Mouse (Mus musculus) embryonic facial prominence, embryonic 14.5 days (tissue): Measurements from ENCODE around the gene Ghrh. TPM values are rescaled to one million over a fixed set of nuclear protein-coding genes. Genes with fewer than 3 reads are reported as not detected.

Experiments used
- ATAC-seq: fragments of 200-750 bp; cut with Nextera tagmentation; 2 replicates; pipeline ENCODE4 v1.8.0; 2017; ENCODE audit warnings: low read depth, moderate number of reproducible peaks, moderate TSS enrichment
- DNase-seq: peaks from one replicate; pipeline ENCODE4 v3.0.0-alpha.2; 2015; ENCODE audit warnings: low spot score
- H3K27ac ChIP-seq: fragments of 300-500 bp; sonication (generic); replicated peaks from 2 replicates; pipeline ENCODE4 v1.5.1; 2014; ENCODE audit warnings: low read depth, mild to moderate bottlenecking, low read length, moderate library complexity
- H3K27me3 ChIP-seq: fragments of 300-500 bp; sonication (generic); replicated peaks from 2 replicates; pipeline ENCODE4 v1.6.1; 2014; ENCODE audit warnings: low read length; ENCODE audit not compliant: control insufficient read depth, insufficient read depth
- H3K36me3 ChIP-seq: fragments of 300-500 bp; sonication (generic); 2 replicates; pipeline ENCODE4 v1.6.1; 2014; ENCODE audit warnings: low read length, mixed read lengths; ENCODE audit not compliant: control insufficient read depth, insufficient read depth
- H3K4me1 ChIP-seq: fragments of 300-500 bp; sonication (generic); 2 replicates; pipeline ENCODE4 v1.6.1; 2014; ENCODE audit warnings: antibody characterized with exemption, low read length; ENCODE audit not compliant: control insufficient read depth, insufficient read depth
- H3K4me2 ChIP-seq: fragments of 300-500 bp; sonication (generic); 2 replicates; pipeline ENCODE4 v1.6.1; 2014; ENCODE audit warnings: low read depth, mild to moderate bottlenecking, low read length, moderate library complexity, mixed read lengths
- H3K4me3 ChIP-seq: fragments of 300-500 bp; sonication (generic); 2 replicates; pipeline ENCODE4 v1.5.1; 2014; ENCODE audit warnings: low read depth, mild to moderate bottlenecking, low read length
- H3K9ac ChIP-seq: fragments of 300-500 bp; sonication (generic); 2 replicates; pipeline ENCODE4 v1.6.1; 2014; ENCODE audit warnings: low read depth, mild to moderate bottlenecking, low read length, moderate library complexity, mixed read lengths
- H3K9me3 ChIP-seq: fragments of 300-500 bp; sonication (generic); 2 replicates; pipeline ENCODE4 v1.6.1; 2016; ENCODE audit warnings: low read length; ENCODE audit not compliant: control insufficient read depth
- WGBS: fragments of 180-500 bp; shearing (Covaris S2); extraction: QIAGEN DNeasy Blood & Tissue Kit; methylation state at CpG from one replicate; pipeline ENCODE4 v1.1.7; 2014; 5-methylcytosine and 5-hydroxymethylcytosine counted together
- polyA plus RNA-seq: library from polyadenylated mRNA; unstranded; fragments of >200 nt; fragmentation: Nextera tagmentation; extraction: Ambion mirVana; gene quantifications from 2 replicates; pipeline ENCODE4 v1.2.1, GENCODE M21; 2014

The Ghrh gene
- polyA plus RNA-seq, 1 experiment from 2014 or later = 0.51 TPM

DNA sequence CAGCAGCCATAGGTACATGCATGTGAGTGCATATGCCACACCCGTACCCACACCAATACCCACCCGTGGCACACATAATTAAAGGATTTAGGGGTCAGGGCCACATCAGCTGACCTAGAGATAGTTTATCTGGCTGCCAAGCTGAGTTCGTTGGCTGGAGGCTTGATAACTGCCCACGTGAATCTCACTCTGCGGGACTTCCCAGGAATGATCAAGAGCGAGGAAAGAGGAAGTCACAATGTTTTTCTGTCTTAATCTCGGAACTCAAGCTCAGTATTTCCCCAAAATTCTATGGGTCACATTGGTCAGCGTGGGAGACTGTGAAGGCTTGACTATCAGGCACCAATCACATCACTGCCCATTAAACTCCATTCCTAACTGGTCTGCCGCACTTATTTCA is 19.5 kb upstream of the Ghrh start:
- H3K27ac ChIP-seq = peak overlapping the region; percentile 92; the same call in 1 of the 2 replicates
- peak overlapping the region; percentile 93 for H3K4me3 ChIP-seq
- H3K4me1 ChIP-seq = peaks cover 15% of the 10 kb centered on the region
- no peak for ATAC-seq
- WGBS = 88% methylated on average over 9 of the region's 9 CpGs
- no peaks in the 10 kb centered on the region for H3K36me3 ChIP-seq
- H3K4me2 ChIP-seq = peak overlapping the region; percentile 82
- H3K27me3 ChIP-seq = no peaks in the 10 kb centered on the region
- peak overlapping the region; percentile 92 for H3K9ac ChIP-seq
- DNase-seq = no peak
- no peaks in the 10 kb centered on the region for H3K9me3 ChIP-seq

DNA sequence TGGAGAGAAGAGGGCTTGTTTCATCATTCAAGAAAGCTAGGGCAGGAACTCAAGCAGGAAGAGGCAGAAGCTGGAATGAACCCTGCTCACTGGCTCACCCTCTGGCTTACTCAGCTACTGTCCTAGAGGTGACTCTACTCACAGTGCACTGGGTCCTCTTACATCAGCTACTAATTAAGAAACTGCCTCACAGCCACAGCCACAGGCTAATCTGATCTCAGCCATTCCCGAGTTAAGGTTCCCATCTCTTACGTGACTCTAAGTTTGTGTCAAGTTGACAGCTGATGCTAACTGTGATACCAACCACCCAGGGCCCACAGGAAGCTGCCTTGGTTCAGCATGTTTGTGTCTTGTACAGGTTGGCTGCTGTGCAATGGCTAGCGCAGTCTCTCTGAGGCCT is 15.7 kb upstream of the Ghrh start:
- no peaks in the 10 kb centered on the region for H3K27me3 ChIP-seq
- H3K4me1 ChIP-seq = peaks cover 7% of the 10 kb centered on the region
- no peak for ATAC-seq
- no peak overlapping the region for H3K9ac ChIP-seq
- no peak overlapping the region for H3K4me2 ChIP-seq
- H3K36me3 ChIP-seq = no peaks in the 10 kb centered on the region
- DNase-seq = no peak
- H3K9me3 ChIP-seq = no peaks in the 10 kb centered on the region
- WGBS = 65% methylated on average over 3 of the region's 3 CpGs
- H3K4me3 ChIP-seq = no peak overlapping the region
- H3K27ac ChIP-seq = no peak overlapping the region

DNA sequence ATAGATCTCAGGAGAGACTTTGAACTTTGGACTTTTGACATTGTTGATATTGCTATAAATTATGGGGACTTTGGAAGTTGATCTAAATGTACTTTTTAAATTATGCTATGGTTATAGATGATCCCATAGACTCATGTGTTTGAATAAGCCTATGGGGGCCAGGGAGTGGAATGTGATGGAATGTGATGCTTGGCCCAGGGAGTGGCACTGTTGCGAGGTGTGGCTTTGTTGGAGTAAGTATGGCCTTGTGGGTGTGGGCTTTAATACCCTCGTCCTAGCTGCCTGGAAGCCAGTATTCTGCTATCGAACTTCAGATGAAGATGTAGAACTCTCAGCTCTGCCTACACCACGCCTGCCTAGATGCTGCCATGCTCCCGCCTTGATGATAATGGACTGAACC is 12.7 kb upstream of the Ghrh start:
- no peaks in the 10 kb centered on the region for H3K27me3 ChIP-seq
- WGBS = 71% methylated on average over 5 of the region's 5 CpGs

DNA sequence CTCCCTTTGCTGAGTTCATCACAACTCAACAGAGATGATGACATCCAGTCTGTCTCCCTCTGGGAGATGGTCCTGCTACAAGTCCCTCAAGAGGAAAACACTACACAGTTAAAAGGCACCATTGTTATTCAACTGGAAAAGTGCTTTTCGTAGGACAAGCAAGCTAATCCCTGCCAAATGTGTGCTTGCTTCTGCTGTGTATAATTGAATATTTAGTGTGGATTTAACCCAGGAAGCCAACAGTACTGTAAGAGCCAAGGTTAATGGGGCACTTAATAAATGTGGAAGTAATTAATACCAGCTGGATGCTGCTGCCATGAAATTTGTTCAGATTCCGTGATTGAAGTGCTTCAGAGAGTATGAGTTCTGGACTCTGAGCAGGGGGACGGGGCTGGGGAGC is 6.8 kb upstream of the Ghrh start:
- 0 out of 2 replicates have a peak, but pooled peaks cover 5% of the 10 kb centered on the region for H3K9me3 ChIP-seq
- H3K4me1 ChIP-seq = no peaks in the 10 kb centered on the region
- WGBS = 40% methylated on average over 3 of the region's 3 CpGs
- no peak overlapping the region for H3K4me2 ChIP-seq
- H3K36me3 ChIP-seq = no peaks in the 10 kb centered on the region
- H3K27ac ChIP-seq = no peak overlapping the region
- H3K27me3 ChIP-seq = no peaks in the 10 kb centered on the region
- DNase-seq (peak; percentile 31), ATAC-seq (no peak)
- H3K9ac ChIP-seq = no peak overlapping the region
- no peak overlapping the region for H3K4me3 ChIP-seq

More for the DNA sequence above, 12.7 kb upstream of the Ghrh start:
- no peak overlapping the region for H3K27ac ChIP-seq
- H3K4me3 ChIP-seq = no peak overlapping the region
- H3K4me1 ChIP-seq = no peaks in the 10 kb centered on the region
- DNase-seq (no peak), ATAC-seq (no peak)
- H3K36me3 ChIP-seq = no peaks in the 10 kb centered on the region
- H3K9me3 ChIP-seq = 0 out of 2 replicates have a peak, but pooled peaks cover 4% of the 10 kb centered on the region
- no peak overlapping the region for H3K4me2 ChIP-seq
- no peak overlapping the region for H3K9ac ChIP-seq

DNA sequence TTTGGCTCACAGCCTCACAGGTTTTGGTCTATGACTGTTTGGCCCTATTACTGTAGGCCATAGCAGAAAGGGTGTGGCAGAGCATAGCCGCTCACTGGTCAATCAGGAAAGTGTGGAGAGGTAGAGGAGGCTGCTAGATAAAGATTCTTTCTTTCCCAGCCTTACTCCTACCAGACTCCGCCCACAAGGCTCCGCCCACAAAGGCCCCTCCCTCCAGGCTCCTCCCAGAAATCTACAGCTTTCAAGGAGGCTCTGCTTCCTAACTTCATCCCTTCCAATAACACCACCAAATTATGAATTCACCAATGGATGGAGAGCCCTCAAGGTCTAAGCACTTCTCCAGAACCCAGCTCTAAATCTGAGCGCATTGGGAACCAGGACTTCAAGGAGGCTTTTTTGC is 5.9 kb upstream of the Ghrh start:
- ATAC-seq (no peak), DNase-seq (no peak)
- 75% methylated on average over 4 of the region's 4 CpGs for WGBS
- Histone ChIP-seq H3K9me3 (0 out of 2 replicates have a peak, but pooled peaks cover 5% of the 10 kb centered on the region), H3K27ac (no peak overlapping the region), H3K4me1 (no peaks in the 10 kb centered on the region), H3K9ac (no peak overlapping the region), H3K4me2 (no peak overlapping the region), H3K27me3 (no peaks in the 10 kb centered on the region), H3K4me3 (no peak overlapping the region), H3K36me3 (no peaks in the 10 kb centered on the region)

DNA sequence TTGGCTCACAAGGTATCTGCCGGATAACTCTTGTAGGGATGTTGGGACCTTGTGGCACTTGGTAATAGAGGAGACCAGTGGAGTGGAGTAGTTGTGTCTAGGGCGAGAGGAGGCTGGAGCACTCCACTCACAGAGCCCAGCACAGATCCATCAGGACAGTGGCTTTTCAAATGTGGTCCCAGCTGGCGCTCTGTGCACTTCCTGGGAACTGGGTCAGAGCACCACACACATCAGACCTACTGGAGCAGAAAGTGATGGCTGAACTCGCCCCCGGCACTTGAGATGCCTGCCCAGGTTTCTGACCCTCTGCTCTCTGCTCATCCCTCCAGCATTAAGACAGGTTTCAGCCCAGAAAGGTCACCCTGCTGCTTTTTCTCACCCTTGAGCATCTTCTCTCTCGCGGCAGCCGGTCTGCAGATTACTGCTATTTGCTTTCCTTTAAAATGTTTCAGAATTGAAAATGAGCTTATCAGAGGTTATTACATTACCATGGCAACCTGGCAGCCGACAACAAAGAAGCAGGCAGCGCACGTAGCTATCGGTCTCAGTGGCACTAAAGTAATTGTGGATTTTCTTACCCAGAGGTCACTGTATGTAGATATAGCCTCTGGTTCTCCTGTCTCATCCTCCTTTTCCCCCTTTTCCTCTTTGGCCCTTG is 1.9 kb upstream of the Ghrh start:
- ATAC-seq (peak; percentile 56; the same call in 1 of the 2 replicates), DNase-seq (no peak)
- 63% methylated on average over 12 of the region's 12 CpGs for WGBS
- H3K4me1 ChIP-seq = peaks cover 3% of the 10 kb centered on the region; the same call in 1 of the 2 replicates
- no peak overlapping the region for H3K4me3 ChIP-seq
- no peaks in the 10 kb centered on the region for H3K36me3 ChIP-seq
- no peaks in the 10 kb centered on the region for H3K9me3 ChIP-seq
- no peaks in the 10 kb centered on the region for H3K27me3 ChIP-seq
- no peak overlapping the region for H3K27ac ChIP-seq
- no peak overlapping the region for H3K4me2 ChIP-seq
- H3K9ac ChIP-seq = no peak overlapping the region

DNA sequence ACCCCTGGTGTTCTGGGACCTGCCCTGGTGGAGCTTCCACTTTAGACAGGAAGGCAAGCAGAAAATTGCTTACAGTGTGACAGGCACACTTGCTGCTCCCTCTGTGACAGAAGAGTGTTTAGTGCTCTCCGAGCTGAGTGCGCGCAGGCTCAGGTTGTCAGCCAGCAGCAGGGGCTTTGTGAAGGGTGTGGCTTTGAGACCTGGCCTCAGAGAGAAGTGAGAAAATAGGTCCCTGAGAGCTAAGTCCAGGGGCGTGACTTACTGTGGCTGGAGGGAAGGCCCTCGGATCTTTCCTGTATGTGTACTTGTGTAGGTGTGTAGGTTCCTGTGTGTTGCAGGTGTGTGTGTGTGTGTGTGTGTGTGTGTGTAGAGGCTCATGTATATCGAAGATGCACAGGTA is 4.0 kb downstream of the Ghrh start:
- WGBS = 59% methylated on average over 6 of the region's 6 CpGs
- H3K4me3 ChIP-seq = no peak overlapping the region
- H3K4me2 ChIP-seq = no peak overlapping the region
- no peaks in the 10 kb centered on the region for H3K27me3 ChIP-seq
- H3K9ac ChIP-seq = no peak overlapping the region
- ATAC-seq (no peak), DNase-seq (no peak)
- peaks cover 8% of the 10 kb centered on the region; the same call in 1 of the 2 replicates for H3K4me1 ChIP-seq
- no peaks in the 10 kb centered on the region for H3K36me3 ChIP-seq
- no peaks in the 10 kb centered on the region for H3K9me3 ChIP-seq
- H3K27ac ChIP-seq = no peak overlapping the region

DNA sequence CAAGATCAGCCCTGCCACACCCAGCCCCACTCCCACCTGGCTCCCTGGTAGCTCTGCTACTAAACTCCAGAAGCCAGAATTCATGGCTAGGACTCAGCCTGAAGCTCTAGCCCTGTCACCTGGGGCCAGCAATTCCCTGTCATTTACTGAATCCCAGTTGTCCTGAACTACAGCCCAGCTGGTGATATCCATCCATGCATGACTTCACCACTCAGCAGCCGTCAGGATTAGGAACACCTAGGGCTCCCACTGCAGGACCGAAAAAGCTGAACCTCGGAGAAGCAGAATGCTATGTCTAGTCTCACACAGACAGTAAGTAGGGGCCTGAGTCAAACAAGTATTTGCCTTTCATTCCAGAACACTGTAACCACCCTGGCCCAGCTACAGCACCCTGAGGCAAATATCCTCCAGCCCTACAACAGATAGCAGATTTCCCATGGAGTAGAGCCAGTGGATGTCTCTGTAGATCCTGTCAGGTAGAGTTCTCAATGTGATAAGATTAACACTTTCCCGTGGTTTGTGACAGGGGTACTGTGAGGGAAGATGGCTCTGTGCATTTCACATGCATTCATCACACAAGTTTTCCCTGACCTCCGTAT is 4.9 kb downstream of the Ghrh start:
- H3K9me3 ChIP-seq = no peaks in the 10 kb centered on the region
- H3K4me1 ChIP-seq = peaks cover 5% of the 10 kb centered on the region; the same call in 1 of the 2 replicates
- no peak overlapping the region for H3K4me3 ChIP-seq
- ATAC-seq = no peak; the same call in 1 of the 2 replicates
- H3K4me2 ChIP-seq = no peak overlapping the region
- H3K36me3 ChIP-seq = no peaks in the 10 kb centered on the region
- 44% methylated on average over 5 of the region's 5 CpGs for WGBS
- no peak overlapping the region; the same call in 1 of the 2 replicates for H3K27ac ChIP-seq
- no peak for DNase-seq
- H3K27me3 ChIP-seq = no peaks in the 10 kb centered on the region
- H3K9ac ChIP-seq = 0 out of 2 replicates have a peak overlapping the region, but pooled peaks have one; percentile 26
